Mouse (Mus musculus): ENCODE measurements around the gene Lamtor3.

GRCm38 (mm10) chr3:137920594-137920993, 2.3 kb downstream of the Lamtor3 start:
- TF ChIP-seq CTCF (IDR thresholded peaks at IDR 0.05; ENCODE audit: low read depth) (no peak), EP300 (optimal IDR thresholded peaks at IDR 0.05) (no peak)
